Mouse (Mus musculus) forebrain, embryonic 15.5 days (tissue): ENCODE measurements around the gene Nrm. TPM values are rescaled to one million over a fixed set of nuclear protein-coding genes. Genes with fewer than 3 reads are reported as not detected.

Source experiments
- microRNA-seq: library from miRNA; unstranded; fragments of <30 nt; microRNA quantifications from one replicate; pipeline ENCODE4, GENCODE M21; 2016
- polyA plus RNA-seq: library from polyadenylated mRNA; unstranded; fragments of >200 nt; fragmentation: Nextera tagmentation; extraction: Ambion mirVana; gene quantifications from 2 replicates; pipeline ENCODE4 v1.2.1, GENCODE M21; 2015

Nrm gene
- polyA plus RNA-seq, 1 experiment from 2014 or later: 24.5 TPM

Small RNAs within 50 kb of the gene (microRNA-seq; reads per million reads assigned to microRNA genes)
- not detected for gene Gm28033

Other genes starting within 250 kb of the Nrm start
- gene Gm9573, start 234.7 kb upstream of the Nrm start, polyA plus RNA-seq: not detected in 2 replicates
- not detected in 2 replicates for gene Mucl3, start 217.6 kb upstream of the Nrm start, polyA plus RNA-seq
- 16.2 and 18.1 TPM in 2 replicates for gene Vars2, start 193.7 kb upstream of the Nrm start, polyA plus RNA-seq
- gene Gtf2h4, start 187.6 kb upstream of the Nrm start, polyA plus RNA-seq: 36.1 and 37.8 TPM in 2 replicates
- gene Ddr1, start 156.7 kb upstream of the Nrm start, polyA plus RNA-seq: 127 TPM in 2 replicates
- gene Ier3, start 39.6 kb upstream of the Nrm start, polyA plus RNA-seq: 7.3 and 8.1 TPM in 2 replicates
- 68.3 and 75.1 TPM in 2 replicates for gene Flot1, start 38.1 kb upstream of the Nrm start, polyA plus RNA-seq
- 1,924 and 1,932 TPM in 2 replicates for gene Tubb5, start 23.0 kb upstream of the Nrm start, polyA plus RNA-seq
- gene Mdc1, start 19.8 kb upstream of the Nrm start, polyA plus RNA-seq: 11.7 TPM in 2 replicates
- gene Ppp1r18, start 4.3 kb downstream of the Nrm start, polyA plus RNA-seq: 20.8 and 21.9 TPM in 2 replicates
- 36.3 and 38.0 TPM in 2 replicates for gene Dhx16, start 18.5 kb downstream of the Nrm start, polyA plus RNA-seq
- gene 2310061I04Rik, start 36.1 kb downstream of the Nrm start, polyA plus RNA-seq: 37.9 and 41.5 TPM in 2 replicates
- 421 and 435 TPM in 2 replicates for gene Atat1, start 48.8 kb downstream of the Nrm start, polyA plus RNA-seq
- 53.1 and 54.1 TPM in 2 replicates for gene Mrps18b, start 55.1 kb downstream of the Nrm start, polyA plus RNA-seq
- 51.5 and 53.9 TPM in 2 replicates for gene Ppp1r10, start 55.1 kb downstream of the Nrm start, polyA plus RNA-seq
- 88.3 and 90.3 TPM in 2 replicates for gene Abcf1, start 108.4 kb downstream of the Nrm start, polyA plus RNA-seq
- gene Gnl1, start 118.5 kb downstream of the Nrm start, polyA plus RNA-seq: 57.0 and 59.2 TPM in 2 replicates
- gene Prr3, start 118.9 kb downstream of the Nrm start, polyA plus RNA-seq: 76.8 and 92.2 TPM in 2 replicates
- gene H2-T24, start 159.2 kb downstream of the Nrm start, polyA plus RNA-seq: 5.4 and 5.8 TPM in 2 replicates
- 6.9 and 7.0 TPM in 2 replicates for gene H2-T23, start 171.5 kb downstream of the Nrm start, polyA plus RNA-seq
- gene H2-T22, start 181.4 kb downstream of the Nrm start, polyA plus RNA-seq: 5.8 and 5.9 TPM in 2 replicates
- gene Gm6034, start 181.6 kb downstream of the Nrm start, polyA plus RNA-seq: not detected in 2 replicates
- not detected in 2 replicates for gene Gm11127, start 197.1 kb downstream of the Nrm start, polyA plus RNA-seq